Mouse (Mus musculus): ENCODE measurements around the gene Ube4a. TPM values are rescaled to one million over a fixed set of nuclear protein-coding genes. Genes with fewer than 3 reads are reported as not detected.

The Ube4a gene
- 87.4 TPM for polyA plus RNA-seq (2014; fragmentation: Illumina TruSeq; extraction: RNeasy Lipid Tissue Mini Kit (QIAGEN cat#74804); ENCODE audit: low read depth, low replicate concordance)

DNA sequence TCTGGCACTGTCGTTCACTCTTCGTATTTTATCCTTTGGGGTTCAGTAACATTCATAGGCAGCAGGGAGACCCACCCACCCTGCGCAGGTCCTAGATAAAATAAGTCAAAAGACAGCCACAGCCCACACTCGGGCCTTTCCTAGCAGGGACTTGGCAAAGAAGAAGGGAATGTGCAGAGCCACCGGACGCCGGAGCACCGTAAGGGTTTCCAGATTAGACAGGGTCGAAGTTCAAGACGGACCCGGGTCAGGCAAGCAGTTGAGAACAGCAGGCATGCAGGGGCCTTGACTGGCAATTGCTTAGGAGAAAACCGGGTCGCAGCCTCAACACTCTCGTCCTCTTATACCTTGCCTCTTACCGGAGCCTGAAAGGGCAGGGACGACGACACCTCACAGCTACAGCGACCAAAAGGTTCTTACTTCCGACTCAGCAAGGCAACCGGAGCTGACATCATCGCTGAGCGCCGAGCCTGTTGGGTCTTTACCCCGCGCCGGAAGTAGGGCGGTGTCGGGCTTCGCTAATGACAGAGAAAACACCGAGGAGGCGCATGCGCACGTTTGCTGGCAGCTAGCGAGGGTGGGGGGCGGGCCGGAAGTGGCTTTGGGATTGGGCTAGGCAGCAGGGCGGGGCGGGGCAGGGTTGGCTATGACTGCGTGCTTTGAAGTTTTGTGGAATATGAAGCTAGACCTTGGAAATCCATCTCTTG is at the start of gene Ube4a:
TSS of gene Ube4a (minus strand) at position 475 of the 707 bp plus-strand sequence.

DNA sequence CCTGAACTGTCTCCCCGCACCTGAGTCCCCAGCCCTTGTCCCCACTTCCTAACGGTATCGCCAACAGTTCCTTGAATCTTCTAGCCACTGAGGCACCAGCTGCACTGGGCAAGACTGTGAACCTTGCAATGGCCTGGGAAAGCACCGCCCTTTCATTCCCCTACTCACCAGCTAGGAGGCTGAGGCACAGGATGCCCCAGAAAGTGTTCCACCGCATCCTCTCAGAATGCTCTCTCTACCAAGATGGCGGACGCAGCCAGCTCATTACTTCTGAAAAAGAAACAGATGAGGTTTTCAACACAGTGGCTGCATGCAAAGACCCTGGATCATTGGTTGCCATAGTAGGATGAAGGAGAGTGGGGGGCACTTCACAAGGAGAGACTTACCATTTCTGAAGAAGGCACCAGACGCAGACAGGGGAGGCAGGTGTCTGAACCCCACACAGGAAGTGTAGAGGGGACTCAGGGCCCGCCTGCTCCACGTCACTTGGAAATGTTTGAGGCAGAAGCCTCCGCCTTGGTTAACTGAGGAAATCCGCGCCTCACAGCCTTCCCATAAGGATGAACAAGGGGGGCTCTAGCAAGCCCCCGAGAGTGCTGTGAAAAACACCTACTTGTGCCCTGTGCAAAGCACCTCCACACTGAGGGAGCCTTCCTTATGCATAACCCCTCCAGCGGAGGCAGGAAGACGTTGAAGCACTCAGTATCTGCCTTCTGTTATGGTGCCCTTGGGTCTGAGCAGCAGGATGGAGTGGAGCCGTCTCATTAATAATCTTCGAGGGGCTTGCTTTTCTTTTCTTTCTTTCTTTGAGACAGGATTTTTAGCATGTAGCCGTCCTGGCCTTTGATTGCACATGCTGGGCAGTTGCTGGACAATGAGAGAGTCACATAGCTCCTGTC is 44.0 kb upstream of the Ube4a start, which contains the start of gene Cd3e:
TSS of gene Cd3e (minus strand) at position 448 of the 899 bp plus-strand sequence.

DNA sequence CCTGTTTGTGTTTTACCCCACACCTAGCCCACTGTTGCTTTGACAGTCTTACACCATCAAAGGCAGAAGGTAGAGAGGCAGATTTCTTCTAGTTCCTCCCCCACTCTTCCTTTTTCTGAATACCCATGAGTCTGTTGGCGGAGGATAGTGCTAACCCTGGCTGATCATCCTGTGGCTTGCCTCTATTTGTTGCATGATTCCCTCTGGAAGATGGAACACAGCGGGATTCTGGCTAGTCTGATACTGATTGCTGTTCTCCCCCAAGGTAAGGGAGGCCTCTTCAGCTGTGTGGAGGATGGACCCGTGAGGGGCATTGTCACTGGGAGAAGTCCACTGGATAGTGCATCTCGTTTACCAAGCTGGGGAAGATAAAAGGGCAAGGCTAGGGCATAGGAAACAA is 16.3 kb upstream of the Ube4a start, which contains the start of gene Cd3d:
TSS of gene Cd3d (plus strand) at position 111 of the 400 bp plus-strand sequence.

DNA sequence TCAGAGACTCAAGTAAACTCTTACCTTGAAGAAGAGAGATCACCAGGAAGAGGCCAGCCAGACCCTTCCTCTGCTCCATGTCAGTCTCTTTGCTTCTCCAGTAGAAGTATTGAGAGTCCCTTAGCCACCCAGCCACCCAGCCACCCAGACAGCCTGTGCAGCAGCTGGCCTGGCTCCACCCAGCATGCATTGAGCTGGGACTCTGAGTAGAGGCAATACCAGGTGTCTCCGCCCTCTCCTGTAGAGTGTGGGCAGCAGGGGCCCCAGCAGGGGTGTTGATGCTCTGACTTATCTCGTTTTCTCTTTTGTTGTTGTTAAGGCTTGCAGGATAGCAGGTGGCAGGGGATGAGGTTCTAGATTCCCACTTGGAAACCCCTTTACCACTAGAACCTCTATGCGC is 14.8 kb upstream of the Ube4a start, which contains the start of gene Cd3g:
TSS of gene Cd3g (minus strand) at position 190 of the 400 bp plus-strand sequence.

DNA sequence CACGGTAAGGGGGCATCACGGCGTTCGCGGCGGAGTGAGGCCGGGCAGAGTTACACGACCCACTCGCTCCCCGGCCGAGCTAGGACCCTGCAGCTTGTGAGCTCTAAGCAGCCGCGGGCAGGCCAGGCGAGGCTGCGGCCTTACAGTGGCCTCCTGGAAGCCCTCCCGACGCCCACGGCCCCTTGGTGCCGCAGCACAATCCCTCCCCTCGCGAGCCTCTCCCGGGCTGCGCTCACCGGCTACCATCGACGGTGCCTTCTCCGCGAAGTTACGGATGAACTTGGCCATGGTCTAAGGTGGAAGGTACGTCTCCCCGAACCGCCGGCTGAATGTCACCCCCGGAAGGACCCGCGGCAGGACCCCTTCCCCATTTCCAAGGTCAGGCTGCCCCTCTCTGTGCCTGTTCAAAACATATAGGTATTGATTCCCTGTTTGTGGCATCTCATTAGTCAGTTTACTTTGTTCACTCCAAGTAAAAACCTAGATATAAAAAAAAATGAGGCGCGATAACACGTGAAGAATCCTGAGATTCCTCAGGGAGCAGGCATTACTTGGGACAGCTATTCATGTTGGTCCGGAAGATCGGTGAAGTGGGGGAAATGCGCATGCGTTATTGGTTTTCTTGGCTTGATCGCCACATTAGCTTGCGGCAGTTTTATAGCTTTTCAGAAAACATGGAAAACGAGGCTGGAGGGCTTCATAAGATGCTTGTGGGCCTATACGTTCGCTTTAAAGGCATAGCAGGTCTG is 44.9 kb downstream of the Ube4a start, which contains the start of gene Atp5l:
TSS of gene Atp5l (minus strand) at position 369 of the 749 bp plus-strand sequence.

DNA sequence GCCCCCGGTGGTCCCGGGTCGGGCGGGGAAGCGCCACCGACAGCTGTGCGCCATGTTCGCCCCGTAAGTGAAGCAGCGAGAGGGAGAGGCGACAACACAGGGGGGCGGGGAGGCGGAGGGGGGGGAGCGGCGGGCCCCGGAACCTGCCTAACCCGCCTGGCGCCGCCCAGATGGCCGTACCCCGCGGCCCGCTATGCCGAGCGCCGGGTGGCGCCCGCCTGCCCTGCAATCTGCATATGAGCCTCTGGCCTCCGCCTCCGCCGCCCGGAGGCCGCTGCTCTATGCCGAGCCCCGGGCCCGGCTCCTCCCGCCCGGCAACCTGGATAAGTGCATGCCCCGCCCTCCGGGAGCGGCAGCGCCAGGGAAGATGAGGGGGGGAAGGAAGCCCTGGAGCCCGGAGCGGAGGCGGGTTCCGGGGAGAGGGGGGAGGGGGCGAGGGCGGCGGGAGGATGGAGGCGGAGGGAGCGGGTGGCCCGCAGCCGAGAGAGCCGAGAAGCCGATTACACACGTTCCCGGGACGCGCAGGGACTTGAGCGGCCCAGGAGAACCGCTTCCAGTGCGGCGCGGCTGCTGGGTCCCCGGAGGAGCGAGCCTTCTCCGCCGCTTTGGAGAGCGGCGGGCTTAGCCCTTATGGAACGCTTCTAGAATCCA is 84.1 kb downstream of the Ube4a start, which contains the start of gene Kmt2a:
TSS of gene Kmt2a (minus strand) at position 76 of the 651 bp plus-strand sequence.

Other genes starting within 250 kb of the Ube4a start
- gene Phldb1, start 230.4 kb downstream of the Ube4a start, polyA plus RNA-seq (2014; fragmentation: Illumina TruSeq; extraction: RNeasy Lipid Tissue Mini Kit (QIAGEN cat#74804); ENCODE audit: low read depth, low replicate concordance): 1.8 TPM
- gene Arcn1, start 197.8 kb downstream of the Ube4a start, polyA plus RNA-seq (2014; fragmentation: Illumina TruSeq; extraction: RNeasy Lipid Tissue Mini Kit (QIAGEN cat#74804); ENCODE audit: low read depth, low replicate concordance): 391 TPM
- 28.7 TPM for gene Ift46, start 197.7 kb downstream of the Ube4a start, polyA plus RNA-seq (2014; fragmentation: Illumina TruSeq; extraction: RNeasy Lipid Tissue Mini Kit (QIAGEN cat#74804); ENCODE audit: low read depth, low replicate concordance)
- gene Tmem25, start 166.3 kb downstream of the Ube4a start, polyA plus RNA-seq (2014; fragmentation: Illumina TruSeq; extraction: RNeasy Lipid Tissue Mini Kit (QIAGEN cat#74804); ENCODE audit: low read depth, low replicate concordance): 1.0 TPM
- gene Ttc36, start 162.5 kb downstream of the Ube4a start, polyA plus RNA-seq (2014; fragmentation: Illumina TruSeq; extraction: RNeasy Lipid Tissue Mini Kit (QIAGEN cat#74804); ENCODE audit: low read depth, low replicate concordance): not detected
- gene Kmt2a, start 84.3 kb downstream of the Ube4a start, polyA plus RNA-seq (2014; fragmentation: Illumina TruSeq; extraction: RNeasy Lipid Tissue Mini Kit (QIAGEN cat#74804); ENCODE audit: low read depth, low replicate concordance): 28.0 TPM
- 608 TPM for gene Atp5l, start 44.9 kb downstream of the Ube4a start, polyA plus RNA-seq (2014; fragmentation: Illumina TruSeq; extraction: RNeasy Lipid Tissue Mini Kit (QIAGEN cat#74804); ENCODE audit: low read depth, low replicate concordance)
- gene Cd3g, start 14.8 kb upstream of the Ube4a start, polyA plus RNA-seq (2014; fragmentation: Illumina TruSeq; extraction: RNeasy Lipid Tissue Mini Kit (QIAGEN cat#74804); ENCODE audit: low read depth, low replicate concordance): 3.1 TPM
- 1.1 TPM for gene Cd3d, start 16.2 kb upstream of the Ube4a start, polyA plus RNA-seq (2014; fragmentation: Illumina TruSeq; extraction: RNeasy Lipid Tissue Mini Kit (QIAGEN cat#74804); ENCODE audit: low read depth, low replicate concordance)
- gene Cd3e, start 44.0 kb upstream of the Ube4a start, polyA plus RNA-seq (2014; fragmentation: Illumina TruSeq; extraction: RNeasy Lipid Tissue Mini Kit (QIAGEN cat#74804); ENCODE audit: low read depth, low replicate concordance): 1.6 TPM
- gene Mpzl2, start 74.2 kb upstream of the Ube4a start, polyA plus RNA-seq (2014; fragmentation: Illumina TruSeq; extraction: RNeasy Lipid Tissue Mini Kit (QIAGEN cat#74804); ENCODE audit: low read depth, low replicate concordance): 149 TPM
- gene Mpzl3, start 89.6 kb upstream of the Ube4a start, polyA plus RNA-seq (2014; fragmentation: Illumina TruSeq; extraction: RNeasy Lipid Tissue Mini Kit (QIAGEN cat#74804); ENCODE audit: low read depth, low replicate concordance): 57.8 TPM
- gene Jaml, start 113.6 kb upstream of the Ube4a start, polyA plus RNA-seq (2014; fragmentation: Illumina TruSeq; extraction: RNeasy Lipid Tissue Mini Kit (QIAGEN cat#74804); ENCODE audit: low read depth, low replicate concordance): 13.2 TPM
- 1.8 TPM for gene Scn2b, start 152.2 kb upstream of the Ube4a start, polyA plus RNA-seq (2014; fragmentation: Illumina TruSeq; extraction: RNeasy Lipid Tissue Mini Kit (QIAGEN cat#74804); ENCODE audit: low read depth, low replicate concordance)
- 0.13 TPM for gene Scn4b, start 172.8 kb upstream of the Ube4a start, polyA plus RNA-seq (2014; fragmentation: Illumina TruSeq; extraction: RNeasy Lipid Tissue Mini Kit (QIAGEN cat#74804); ENCODE audit: low read depth, low replicate concordance)
- not detected for gene BC049352, start 216.4 kb upstream of the Ube4a start, polyA plus RNA-seq (2014; fragmentation: Illumina TruSeq; extraction: RNeasy Lipid Tissue Mini Kit (QIAGEN cat#74804); ENCODE audit: low read depth, low replicate concordance)
- gene Tmprss4, start 238.5 kb upstream of the Ube4a start, polyA plus RNA-seq (2014; fragmentation: Illumina TruSeq; extraction: RNeasy Lipid Tissue Mini Kit (QIAGEN cat#74804); ENCODE audit: low read depth, low replicate concordance): 41.3 TPM